Mouse (Mus musculus) CH12.LX (cell line): Measurements from ENCODE around the gene Tctn1.

Source experiments
- CHD2 ChIP-seq: IDR thresholded peaks from 2 replicates; pipeline ENCODE4 v1.6.1; 2011; ENCODE audit warnings: low read length, improper control_type of control experiment
- CTCF ChIP-seq, 2 experiments: IDR thresholded peaks in 1 of 2; conservative IDR thresholded peaks in 1 of 2; 2 replicates each; pipeline ENCODE4 v1.5.1; 2011 to 2012; ENCODE audit warnings: low read depth in 2 of 2, low read length in 2 of 2, improper control_type of control experiment in 1 of 2, inconsistent platforms in 1 of 2, mild to moderate bottlenecking in 1 of 2, moderate library complexity in 1 of 2
- E2F4 ChIP-seq: IDR thresholded peaks from 2 replicates; pipeline ENCODE4 v1.6.1; 2011; ENCODE audit warnings: low read depth, low read length, improper control_type of control experiment; ENCODE audit not compliant: insufficient replicate concordance
- GABPA ChIP-seq: IDR thresholded peaks from 2 replicates; pipeline ENCODE4 v1.6.1; 2012; ENCODE audit warnings: low read depth, low read length, improper control_type of control experiment, inconsistent platforms; ENCODE audit not compliant: insufficient replicate concordance
- JUN ChIP-seq: IDR thresholded peaks from 2 replicates; pipeline ENCODE4 v1.6.1; 2011; ENCODE audit warnings: low read depth, mild to moderate bottlenecking, low read length, improper control_type of control experiment, moderate library complexity; ENCODE audit not compliant: insufficient read depth
- NELFE ChIP-seq: IDR thresholded peaks from 2 replicates; pipeline ENCODE4 v1.6.1; 2011; ENCODE audit warnings: low read depth, low read length, improper control_type of control experiment
- PAX5 ChIP-seq: IDR thresholded peaks from 2 replicates; pipeline ENCODE4 v1.6.1; 2012; ENCODE audit warnings: low read length, inconsistent platforms, mixed read lengths
- POLR2A ChIP-seq: IDR thresholded peaks from 2 replicates; pipeline ENCODE4 v1.6.1; 2011; ENCODE audit warnings: low read depth, mild to moderate bottlenecking, improper control_type of control experiment, low read length
- POLR2AphosphoS2 ChIP-seq: IDR thresholded peaks from 2 replicates; pipeline ENCODE4 v1.6.1; 2011; ENCODE audit warnings: low read depth, low read length, improper control_type of control experiment
- USF1 ChIP-seq: IDR thresholded peaks from 2 replicates; pipeline ENCODE4 v1.6.1; 2014; ENCODE audit warnings: low read depth, mild to moderate bottlenecking, inconsistent platforms, low read length, improper control_type of control experiment
- ZC3H11A ChIP-seq: IDR thresholded peaks from 2 replicates; pipeline ENCODE4 v1.6.1; 2012; ENCODE audit warnings: low read depth, mild to moderate bottlenecking, inconsistent platforms, low read length, improper control_type of control experiment
- ZMIZ1 ChIP-seq: IDR thresholded peaks from 2 replicates; pipeline ENCODE4 v1.6.1; 2012; ENCODE audit warnings: low read depth, mild to moderate bottlenecking, inconsistent platforms, low read length, improper control_type of control experiment

GRCm38 (mm10) chr5:122304541-122304940 is 40.3 kb upstream of the Tctn1 start:
- TF ChIP-seq JUN (no peak), POLR2A (no peak), CTCF (conservative IDR thresholded peaks at IDR 0.05 in 1 of 2, IDR thresholded peaks at IDR 0.05 in 1 of 2; ENCODE audit: low read depth in 2 of 2, low read length in 2 of 2) (no peak), USF1 (no peak), ZMIZ1 (no peak), POLR2AphosphoS2 (no peak), CHD2 (no peak), ZC3H11A (no peak), GABPA (no peak), E2F4 (no peak), PAX5 (no peak), NELFE (no peak)
